Mouse (Mus musculus) liver, embryonic 16.5 days (tissue): ENCODE results near the gene Gm7168. TPM values are rescaled to one million over a fixed set of nuclear protein-coding genes. Genes with fewer than 3 reads are reported as not detected.
"Not testable (repeated sequence)": the region's sequence is repeated elsewhere in the genome, so short reads cannot be mapped to it uniquely, and the experiment has no call there.

ENCODE experiments used
- ATAC-seq: fragments of 200-750 bp; cut with Nextera tagmentation; 2 replicates; pipeline ENCODE4 v1.8.0; 2017; ENCODE audit warnings: low read depth, mild to moderate bottlenecking, moderate number of reproducible peaks, moderate library complexity
- H3K27ac ChIP-seq: fragments of 300-500 bp; sonication (generic); 2 replicates; pipeline ENCODE4 v1.5.1; 2014; ENCODE audit warnings: mild to moderate bottlenecking, low read length
- H3K27me3 ChIP-seq: fragments of 300-500 bp; sonication (generic); 2 replicates; pipeline ENCODE4 v1.6.1; 2014; ENCODE audit warnings: low read depth, low read length, mixed read lengths; ENCODE audit not compliant: control insufficient read depth, insufficient read depth
- H3K36me3 ChIP-seq: fragments of 300-500 bp; sonication (generic); 2 replicates; pipeline ENCODE4 v1.6.1; 2014; ENCODE audit warnings: mild to moderate bottlenecking; ENCODE audit not compliant: control insufficient read depth, insufficient read depth
- H3K4me1 ChIP-seq: fragments of 300-500 bp; sonication (generic); 2 replicates; pipeline ENCODE4 v1.6.1; 2014; ENCODE audit warnings: low read depth, low read length, mixed read lengths; ENCODE audit not compliant: control insufficient read depth
- H3K4me2 ChIP-seq: fragments of 300-500 bp; sonication (generic); 2 replicates; pipeline ENCODE4 v1.6.1; 2014; ENCODE audit warnings: low read depth, low read length, mixed read lengths
- H3K4me3 ChIP-seq: fragments of 300-500 bp; sonication (generic); 2 replicates; pipeline ENCODE4 v1.5.1; 2014; ENCODE audit warnings: low read depth, mild to moderate bottlenecking, low read length
- H3K9ac ChIP-seq: fragments of 300-500 bp; sonication (generic); 2 replicates; pipeline ENCODE4 v1.6.1; 2014; ENCODE audit warnings: low read depth, low read length
- H3K9me3 ChIP-seq: fragments of 300-500 bp; sonication (generic); replicated peaks from 2 replicates; pipeline ENCODE4 v1.6.1; 2016; ENCODE audit warnings: low read length; ENCODE audit not compliant: control insufficient read depth
- WGBS: fragments of 180-500 bp; shearing (Covaris S2); extraction: QIAGEN DNeasy Blood & Tissue Kit; methylation state at CpG from one replicate; pipeline ENCODE4 v1.1.7; 2014; ENCODE audit not compliant: insufficient replicate concordance; 5-methylcytosine and 5-hydroxymethylcytosine counted together
- polyA plus RNA-seq: library from polyadenylated mRNA; unstranded; fragments of >200 nt; fragmentation: Nextera tagmentation; extraction: Ambion mirVana; gene quantifications from 2 replicates; pipeline ENCODE4 v1.2.1, GENCODE M21; 2015

The Gm7168 gene
- polyA plus RNA-seq, 1 experiment from 2014 or later = not detected

DNA sequence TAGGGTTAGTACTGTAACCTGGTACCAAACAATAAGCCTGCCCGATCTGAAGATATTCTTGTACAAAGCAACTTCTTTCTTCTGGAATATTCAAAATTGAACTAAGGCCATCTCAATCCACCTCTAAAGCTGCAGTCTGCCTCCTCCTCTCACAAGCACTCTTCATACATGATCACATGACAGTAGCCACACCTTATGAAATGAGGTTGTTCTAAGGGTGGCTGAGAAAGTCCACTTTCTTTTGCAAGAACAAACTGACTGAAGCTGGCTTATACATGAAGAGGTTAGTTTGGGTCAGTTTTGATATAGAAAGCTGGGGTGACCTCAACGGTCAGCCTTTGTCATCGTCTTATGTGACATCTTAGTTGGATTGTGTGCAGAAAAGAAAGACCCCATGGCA lies 14.1 kb downstream of the Gm7168 start:
- H3K27ac ChIP-seq, H3K4me3 ChIP-seq, H3K27me3 ChIP-seq, H3K9ac ChIP-seq, H3K4me1 ChIP-seq, H3K9me3 ChIP-seq, H3K4me2 ChIP-seq, H3K36me3 ChIP-seq, ATAC-seq: not testable (repeated sequence)
- 49% methylated on average over 3 of the region's 3 CpGs for WGBS

DNA sequence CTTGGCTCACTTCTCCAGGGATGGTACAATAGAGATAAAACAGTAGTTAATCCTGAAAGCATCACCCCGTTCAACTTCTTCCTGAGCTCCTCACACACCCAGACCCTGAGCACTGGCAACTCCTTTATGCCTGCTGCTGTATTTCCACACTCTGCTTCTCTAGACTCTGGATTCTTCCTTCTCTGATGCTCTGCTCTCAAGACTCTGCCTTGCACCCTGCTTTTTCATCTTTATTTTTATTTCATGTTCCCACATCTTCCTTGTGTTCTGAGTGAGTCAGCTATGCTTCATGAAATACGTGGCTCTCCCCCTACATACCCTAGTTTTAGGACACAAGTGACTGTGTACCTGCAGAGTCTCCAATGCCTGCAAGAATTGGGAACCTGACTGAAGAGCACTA lies 16.9 kb downstream of the Gm7168 start:
- WGBS = 50% methylated on average over 1 of the region's 2 CpGs
- H3K27me3 ChIP-seq = not testable (repeated sequence)

DNA sequence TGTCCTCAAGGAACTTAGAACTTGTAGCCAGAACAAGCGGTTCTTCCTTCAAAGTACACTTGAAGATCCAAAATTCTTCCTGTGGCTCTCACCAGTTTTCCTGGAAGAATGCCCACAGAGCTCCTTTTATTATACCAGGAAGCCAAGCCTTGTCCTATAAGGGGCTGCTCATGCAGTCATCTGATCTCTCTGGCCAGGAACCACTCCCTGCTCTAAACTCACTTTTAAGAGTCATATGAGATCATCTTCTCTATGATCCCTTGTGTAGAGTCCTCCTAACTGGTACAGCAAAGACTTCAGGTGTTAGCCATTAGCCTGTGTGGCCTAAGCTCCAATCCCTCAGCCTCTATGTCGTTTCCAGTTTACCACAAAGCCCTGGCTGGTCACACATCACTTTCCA lies 21.7 kb downstream of the Gm7168 start:
- H3K4me2 ChIP-seq, H3K4me3 ChIP-seq, H3K9me3 ChIP-seq, H3K36me3 ChIP-seq, ATAC-seq, H3K9ac ChIP-seq, H3K27ac ChIP-seq, H3K27me3 ChIP-seq, H3K4me1 ChIP-seq: not testable (repeated sequence)
- WGBS = 28% methylated on average over 1 of the region's 2 CpGs

More for the DNA sequence above, 16.9 kb downstream of the Gm7168 start:
- not testable (repeated sequence) for H3K4me1 ChIP-seq, ATAC-seq, H3K9ac ChIP-seq, H3K27ac ChIP-seq, H3K9me3 ChIP-seq, H3K4me2 ChIP-seq, H3K4me3 ChIP-seq, H3K36me3 ChIP-seq

DNA sequence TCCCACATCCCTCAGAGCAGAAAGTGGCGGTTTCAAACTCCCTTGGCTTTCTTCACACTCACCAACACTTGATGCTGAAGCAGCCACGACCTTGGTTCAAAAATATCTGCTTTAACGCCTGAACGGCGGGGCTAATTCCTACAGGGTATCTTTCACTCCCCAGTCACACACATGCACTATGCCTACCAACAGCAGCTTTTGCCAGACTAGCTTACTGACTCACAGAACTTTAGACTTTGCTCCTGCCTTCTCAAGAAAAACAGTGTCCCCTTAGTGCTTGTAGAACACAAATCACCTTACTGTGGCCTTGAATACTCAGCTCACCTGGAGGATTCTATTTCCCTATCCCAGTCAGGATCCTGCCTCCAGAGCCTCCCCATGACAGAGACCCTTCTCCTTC lies 22.6 kb downstream of the Gm7168 start:
- 52% methylated on average over 5 of the region's 5 CpGs for WGBS
- not testable (repeated sequence) for H3K4me2 ChIP-seq, H3K9ac ChIP-seq, H3K36me3 ChIP-seq, H3K27me3 ChIP-seq, H3K4me3 ChIP-seq, H3K27ac ChIP-seq, H3K4me1 ChIP-seq, ATAC-seq, H3K9me3 ChIP-seq

DNA sequence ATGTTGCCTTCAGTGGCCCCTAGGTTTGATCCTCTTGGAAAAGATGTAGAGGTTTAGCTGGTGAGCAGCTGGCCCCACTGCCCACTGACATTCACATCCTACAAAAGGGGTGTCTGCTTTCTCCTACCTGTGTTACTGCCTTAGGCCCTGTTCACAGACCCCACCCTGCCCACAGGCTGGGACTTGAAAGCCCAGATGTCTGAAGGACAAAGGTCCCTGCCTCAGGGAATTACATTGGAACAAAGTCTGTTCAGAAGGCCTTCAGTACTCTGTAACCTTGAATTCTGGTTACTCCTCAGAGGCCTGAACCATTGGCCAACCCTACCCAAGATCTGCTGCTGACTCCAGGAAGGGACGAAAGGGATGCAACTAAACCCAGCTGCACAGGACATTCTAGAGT lies 39.5 kb downstream of the Gm7168 start:
- ATAC-seq = no peak

DNA sequence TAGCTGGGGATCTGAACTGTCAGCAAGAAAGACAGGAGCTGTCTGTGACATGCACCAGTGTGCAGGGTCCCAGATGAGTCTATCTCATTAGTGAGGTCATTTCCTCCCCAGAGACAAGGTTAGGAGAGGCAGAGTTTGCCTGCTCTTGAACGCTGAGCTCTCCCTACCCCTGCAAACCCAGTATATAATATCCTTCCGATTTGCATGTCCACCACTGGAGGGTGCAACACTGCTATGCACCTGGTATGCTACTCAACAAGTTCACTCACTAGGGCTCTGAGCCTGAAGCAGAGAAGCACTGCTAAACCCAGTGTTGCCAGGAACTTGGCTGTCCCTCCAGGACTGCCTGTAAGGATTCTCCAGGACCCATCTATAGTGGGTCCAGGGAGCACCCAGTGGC lies 45.3 kb downstream of the Gm7168 start:
- H3K27me3 ChIP-seq, H3K4me1 ChIP-seq, H3K27ac ChIP-seq, H3K9ac ChIP-seq, H3K9me3 ChIP-seq, H3K4me3 ChIP-seq, H3K36me3 ChIP-seq, H3K4me2 ChIP-seq, ATAC-seq: not testable (repeated sequence)
- WGBS = 29% methylated on average over 2 of the region's 2 CpGs

More for the DNA sequence above, 39.5 kb downstream of the Gm7168 start:
- H3K4me1 ChIP-seq = no peaks in the 10 kb centered on the region
- no peaks in the 10 kb centered on the region for H3K27me3 ChIP-seq
- H3K4me2 ChIP-seq = no peak overlapping the region
- H3K9ac ChIP-seq = no peak overlapping the region
- no peak overlapping the region for H3K4me3 ChIP-seq
- H3K27ac ChIP-seq = no peak overlapping the region
- 52% methylated on average over 1 of the region's 1 CpGs for WGBS
- no peaks in the 10 kb centered on the region for H3K9me3 ChIP-seq
- no peaks in the 10 kb centered on the region for H3K36me3 ChIP-seq

Other genes starting within 250 kb of the Gm7168 start
- 7.3 and 8.6 TPM in 2 replicates for gene Afdn, start 187.8 kb upstream of the Gm7168 start, polyA plus RNA-seq
- gene Tcte2, start 186.5 kb upstream of the Gm7168 start, polyA plus RNA-seq = 0.39 and 1.1 TPM in 2 replicates
- not detected in 2 replicates for gene Gm7356, start 55.3 kb downstream of the Gm7168 start, polyA plus RNA-seq
- gene Gm7358, start 111.2 kb downstream of the Gm7168 start, polyA plus RNA-seq = not detected in 2 replicates